Mouse (Mus musculus) small intestine, adult 2 months (tissue): ENCODE measurements around the gene Celsr2.

Experiments used
- CTCF ChIP-seq: fragments of 200-500 bp; IDR thresholded peaks from 2 replicates; pipeline ENCODE4 v1.5.1; 2012; ENCODE audit warnings: low read depth, mild to moderate bottlenecking, control low read depth, inconsistent platforms, low read length, moderate library complexity, mixed read lengths; ENCODE audit not compliant: insufficient replicate concordance, insufficient read length; ENCODE audit errors: extremely low read depth
- POLR2A ChIP-seq: fragments of 200-500 bp; IDR thresholded peaks from 2 replicates; pipeline ENCODE4 v1.6.1; 2012; ENCODE audit warnings: low read depth, mild to moderate bottlenecking, control low read depth, inconsistent platforms, low read length, moderate library complexity

- TF ChIP-seq CTCF (no peak), POLR2A (no peak)
These were observed 50.9 kb downstream of the Celsr2 start, which contains the start of gene Mybphl for GRCm38 (mm10) chr3:108364270-108364995.
